Mouse (Mus musculus) hindbrain, embryonic 11.5 days (tissue): Measurements from ENCODE around the gene Adap1. TPM values are rescaled to one million over a fixed set of nuclear protein-coding genes. Genes with fewer than 3 reads are reported as not detected.

Experiments used
- ATAC-seq: fragments of 200-750 bp; cut with Nextera tagmentation; 2 replicates; pipeline ENCODE4 v1.8.0; 2017; ENCODE audit warnings: mild to moderate bottlenecking, moderate TSS enrichment, moderate library complexity; ENCODE audit not compliant: low FRiP score
- DNase-seq: peaks from one replicate; pipeline ENCODE4 v3.0.0-alpha.2; 2015; ENCODE audit warnings: low spot score
- H3K27ac ChIP-seq: fragments of 300-500 bp; sonication (generic); 2 replicates; pipeline ENCODE4 v1.5.1; 2014; ENCODE audit warnings: mild to moderate bottlenecking, low read depth, low read length
- H3K27me3 ChIP-seq: fragments of 300-500 bp; sonication (generic); 2 replicates; pipeline ENCODE4 v1.6.1; 2014; ENCODE audit warnings: mild to moderate bottlenecking, low read length, moderate library complexity, mixed read lengths; ENCODE audit not compliant: control insufficient read depth, insufficient read depth
- H3K36me3 ChIP-seq: fragments of 300-500 bp; sonication (generic); 2 replicates; pipeline ENCODE4 v1.6.1; 2014; ENCODE audit warnings: mild to moderate bottlenecking, low read length, moderate library complexity, mixed read lengths; ENCODE audit not compliant: control insufficient read depth, insufficient read depth
- H3K4me1 ChIP-seq: fragments of 300-500 bp; sonication (generic); replicated peaks from 2 replicates; pipeline ENCODE4 v1.6.1; 2014; ENCODE audit warnings: low read length, mixed read lengths; ENCODE audit not compliant: control insufficient read depth, insufficient read depth
- H3K4me2 ChIP-seq: fragments of 300-500 bp; sonication (generic); replicated peaks from 2 replicates; pipeline ENCODE4 v1.6.1; 2014; ENCODE audit warnings: mild to moderate bottlenecking, low read depth, low read length
- H3K4me3 ChIP-seq: fragments of 300-500 bp; sonication (generic); 2 replicates; pipeline ENCODE4 v1.5.1; 2014; ENCODE audit warnings: low read depth, low read length
- H3K9ac ChIP-seq: fragments of 300-500 bp; sonication (generic); 2 replicates; pipeline ENCODE4 v1.6.1; 2014; ENCODE audit warnings: low read depth, low read length
- H3K9me3 ChIP-seq: fragments of 300-500 bp; sonication (generic); 2 replicates; pipeline ENCODE4 v1.6.1; 2016; ENCODE audit warnings: low read length; ENCODE audit not compliant: control insufficient read depth
- WGBS: fragments of 180-500 bp; shearing (Covaris S2); extraction: QIAGEN DNeasy Blood & Tissue Kit; methylation state at CpG from one replicate; pipeline ENCODE4 v1.1.7; 2014; 5-methylcytosine and 5-hydroxymethylcytosine counted together
- polyA plus RNA-seq: library from polyadenylated mRNA; unstranded; fragments of >200 nt; fragmentation: Nextera tagmentation; extraction: Ambion mirVana; gene quantifications from 2 replicates; pipeline ENCODE4 v1.2.1, GENCODE M21; 2014

Gene Adap1
- polyA plus RNA-seq, 1 experiment from 2014 or later = 2.1 TPM

DNA sequence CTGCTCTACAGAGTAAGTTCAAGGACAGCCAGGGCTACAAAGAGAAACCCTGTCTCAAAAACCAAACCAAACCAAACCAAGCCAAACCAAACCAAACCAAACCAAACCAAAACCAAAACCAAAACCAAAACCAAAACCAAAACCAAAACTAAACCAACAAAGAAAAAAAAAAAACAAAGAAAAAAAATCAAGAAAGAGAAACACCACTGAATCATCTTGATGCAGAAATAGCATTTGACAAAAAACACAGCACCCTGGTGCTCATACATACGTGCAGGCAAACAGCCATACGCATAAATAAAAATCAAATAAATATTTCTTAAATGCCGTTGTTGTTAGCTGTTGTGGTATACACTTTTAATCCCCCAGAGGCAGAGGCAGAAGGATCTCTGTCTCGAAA, 14.9 kb downstream of the Adap1 start:
- H3K36me3 ChIP-seq = no peaks in the 10 kb centered on the region
- DNase-seq = no peak
- ATAC-seq = no peak
- no peak overlapping the region for H3K4me3 ChIP-seq
- H3K4me1 ChIP-seq = no peaks in the 10 kb centered on the region
- 94% methylated on average over 4 of the region's 4 CpGs for WGBS
- H3K9ac ChIP-seq = no peak overlapping the region
- H3K9me3 ChIP-seq = no peaks in the 10 kb centered on the region
- H3K27ac ChIP-seq = no peak overlapping the region
- H3K27me3 ChIP-seq = no peaks in the 10 kb centered on the region
- no peak overlapping the region for H3K4me2 ChIP-seq

DNA sequence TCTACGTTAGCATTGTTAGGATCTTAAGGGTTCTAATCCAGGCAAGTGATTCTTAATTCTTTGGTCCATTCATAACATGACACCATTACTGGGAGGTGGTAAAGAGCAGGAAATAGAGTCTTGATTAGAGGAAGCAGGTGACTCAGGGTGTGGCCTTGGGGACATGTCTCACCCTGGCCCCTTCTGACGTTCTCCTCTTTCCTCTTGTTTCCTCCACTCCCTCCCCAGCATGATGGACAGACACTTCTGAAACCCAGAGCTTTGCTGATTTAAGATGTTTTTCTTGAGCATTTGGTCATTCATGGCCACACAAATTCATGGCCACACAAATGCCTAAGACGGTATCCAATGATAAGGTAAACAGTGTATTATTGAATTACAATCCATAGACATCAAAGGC, 15.5 kb downstream of the Adap1 start:
- no peak for DNase-seq
- Histone ChIP-seq H3K4me1 (no peaks in the 10 kb centered on the region), H3K4me3 (no peak overlapping the region), H3K27me3 (no peaks in the 10 kb centered on the region), H3K27ac (no peak overlapping the region), H3K9me3 (no peaks in the 10 kb centered on the region), H3K9ac (no peak overlapping the region), H3K4me2 (no peak overlapping the region), H3K36me3 (no peaks in the 10 kb centered on the region)
- ATAC-seq = no peak
- WGBS = 73% methylated on average over 3 of the region's 3 CpGs

DNA sequence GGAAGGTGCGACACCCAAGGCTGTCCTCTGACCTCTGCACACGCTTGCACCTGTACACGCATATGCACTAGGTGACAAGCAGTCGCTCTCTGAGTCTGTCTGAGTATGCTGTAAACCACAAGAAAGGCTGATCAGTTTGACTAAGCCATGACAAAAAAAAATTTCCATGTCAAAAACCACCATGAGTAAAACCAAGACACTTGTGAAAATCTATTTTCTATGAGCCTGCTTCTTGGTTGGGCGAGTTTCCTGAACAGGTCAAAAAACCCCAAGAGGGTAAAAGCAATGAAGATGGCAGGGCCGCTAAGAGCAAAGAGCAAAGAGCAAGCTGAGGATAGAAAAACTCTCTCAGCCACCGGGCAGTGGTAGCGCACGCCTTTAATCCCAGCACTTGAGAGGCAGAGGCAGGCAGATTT, 21.8 kb downstream of the Adap1 start:
- DNase-seq (no peak), ATAC-seq (no peak)
- no peak overlapping the region for H3K27ac ChIP-seq
- H3K36me3 ChIP-seq = no peaks in the 10 kb centered on the region
- H3K9ac ChIP-seq = no peak overlapping the region
- 91% methylated on average over 9 of the region's 9 CpGs for WGBS
- H3K27me3 ChIP-seq = no peaks in the 10 kb centered on the region
- H3K9me3 ChIP-seq = no peaks in the 10 kb centered on the region
- H3K4me2 ChIP-seq = no peak overlapping the region
- H3K4me1 ChIP-seq = no peaks in the 10 kb centered on the region
- no peak overlapping the region for H3K4me3 ChIP-seq

DNA sequence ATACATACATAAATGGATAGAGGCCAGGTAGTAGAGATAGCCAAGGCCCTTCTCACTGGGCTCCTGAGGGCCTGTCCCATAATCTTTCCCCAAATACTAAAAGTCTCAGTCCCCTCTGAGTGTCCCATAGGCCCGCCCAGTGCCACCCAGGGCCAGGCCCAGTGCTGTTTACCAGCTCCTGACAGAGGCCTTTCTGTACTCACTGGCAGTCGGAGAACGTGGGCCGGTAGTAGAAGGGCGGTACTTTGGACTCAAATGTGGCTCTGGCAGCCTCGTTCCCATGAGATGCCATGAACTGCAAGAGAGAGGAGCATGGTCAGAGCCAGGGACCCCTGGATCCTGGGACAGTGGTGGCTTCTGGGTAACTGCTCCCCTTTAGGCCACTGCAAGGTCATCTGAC, 23.3 kb downstream of the Adap1 start:
- WGBS = 91% methylated on average over 6 of the region's 6 CpGs
- no peaks in the 10 kb centered on the region for H3K4me1 ChIP-seq
- ATAC-seq = no peak

GRCm38 (mm10) chr5:139297745-139298144, 27.7 kb downstream of the Adap1 start:
- Histone ChIP-seq H3K4me1 (no peaks in the 10 kb centered on the region), H3K4me3 (no peak overlapping the region), H3K9me3 (no peaks in the 10 kb centered on the region), H3K4me2 (no peak overlapping the region), H3K27me3 (no peaks in the 10 kb centered on the region), H3K36me3 (no peaks in the 10 kb centered on the region), H3K27ac (no peak overlapping the region), H3K9ac (no peak overlapping the region)
- DNase-seq (no peak), ATAC-seq (no peak)
- WGBS = 82% methylated on average over 5 of the region's 5 CpGs

More for the DNA sequence above, 23.3 kb downstream of the Adap1 start:
- H3K4me3 ChIP-seq = no peak overlapping the region
- no peak overlapping the region for H3K4me2 ChIP-seq
- H3K9ac ChIP-seq = no peak overlapping the region
- DNase-seq = no peak
- no peak overlapping the region for H3K27ac ChIP-seq
- no peaks in the 10 kb centered on the region for H3K27me3 ChIP-seq
- no peaks in the 10 kb centered on the region for H3K36me3 ChIP-seq
- no peaks in the 10 kb centered on the region for H3K9me3 ChIP-seq

DNA sequence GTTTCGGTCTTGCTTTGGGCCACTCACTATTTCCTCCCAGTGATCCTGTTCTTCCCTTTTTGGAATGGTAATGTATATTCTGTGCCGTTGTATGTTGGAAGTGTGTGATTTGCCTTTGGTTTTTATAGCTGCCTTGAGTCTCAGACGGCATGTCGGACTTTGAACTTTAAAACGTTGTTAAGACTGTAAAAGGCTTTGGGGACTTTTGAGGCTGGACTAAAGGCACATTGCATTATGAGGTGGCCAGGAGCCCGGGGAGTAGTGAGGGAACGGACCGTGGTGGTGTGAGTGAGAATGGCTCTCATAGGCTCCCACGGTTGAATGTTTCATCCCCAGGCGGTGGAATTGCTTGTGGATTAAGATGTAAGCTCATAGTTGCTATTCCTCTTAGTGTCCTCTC, 28.3 kb downstream of the Adap1 start:
- no peaks in the 10 kb centered on the region for H3K9me3 ChIP-seq
- no peak overlapping the region for H3K27ac ChIP-seq
- DNase-seq (no peak), ATAC-seq (no peak)
- H3K4me1 ChIP-seq = no peaks in the 10 kb centered on the region
- no peak overlapping the region for H3K9ac ChIP-seq
- H3K4me2 ChIP-seq = no peak overlapping the region
- no peaks in the 10 kb centered on the region for H3K27me3 ChIP-seq
- H3K36me3 ChIP-seq = no peaks in the 10 kb centered on the region
- no peak overlapping the region for H3K4me3 ChIP-seq
- WGBS = 89% methylated on average over 10 of the region's 10 CpGs

DNA sequence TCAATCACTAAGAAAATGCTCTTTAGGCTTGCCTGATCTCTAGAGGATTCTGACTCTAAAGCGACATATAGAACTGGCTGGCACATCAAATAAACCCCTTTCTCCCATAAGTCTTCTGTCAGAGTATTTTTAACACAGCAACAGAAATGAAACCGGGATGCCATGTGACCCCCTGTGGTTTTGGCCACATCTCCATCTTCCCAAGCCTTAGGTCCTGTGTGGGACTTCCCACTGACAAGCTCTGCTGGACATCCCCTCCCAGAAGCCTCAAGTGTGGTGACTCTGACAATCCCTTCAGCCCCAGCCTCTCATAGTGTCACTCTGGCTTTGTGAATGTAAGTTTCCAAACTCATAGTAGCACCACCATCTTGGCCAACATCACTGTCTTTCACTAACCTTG, 31.3 kb downstream of the Adap1 start:
- Histone ChIP-seq H3K4me1 (no peaks in the 10 kb centered on the region), H3K4me3 (no peak overlapping the region), H3K27me3 (no peaks in the 10 kb centered on the region), H3K36me3 (no peaks in the 10 kb centered on the region), H3K4me2 (no peak overlapping the region), H3K9ac (no peak overlapping the region), H3K9me3 (no peaks in the 10 kb centered on the region), H3K27ac (no peak overlapping the region)
- ATAC-seq (no peak), DNase-seq (no peak)
- 78% methylated on average over 2 of the region's 2 CpGs for WGBS

DNA sequence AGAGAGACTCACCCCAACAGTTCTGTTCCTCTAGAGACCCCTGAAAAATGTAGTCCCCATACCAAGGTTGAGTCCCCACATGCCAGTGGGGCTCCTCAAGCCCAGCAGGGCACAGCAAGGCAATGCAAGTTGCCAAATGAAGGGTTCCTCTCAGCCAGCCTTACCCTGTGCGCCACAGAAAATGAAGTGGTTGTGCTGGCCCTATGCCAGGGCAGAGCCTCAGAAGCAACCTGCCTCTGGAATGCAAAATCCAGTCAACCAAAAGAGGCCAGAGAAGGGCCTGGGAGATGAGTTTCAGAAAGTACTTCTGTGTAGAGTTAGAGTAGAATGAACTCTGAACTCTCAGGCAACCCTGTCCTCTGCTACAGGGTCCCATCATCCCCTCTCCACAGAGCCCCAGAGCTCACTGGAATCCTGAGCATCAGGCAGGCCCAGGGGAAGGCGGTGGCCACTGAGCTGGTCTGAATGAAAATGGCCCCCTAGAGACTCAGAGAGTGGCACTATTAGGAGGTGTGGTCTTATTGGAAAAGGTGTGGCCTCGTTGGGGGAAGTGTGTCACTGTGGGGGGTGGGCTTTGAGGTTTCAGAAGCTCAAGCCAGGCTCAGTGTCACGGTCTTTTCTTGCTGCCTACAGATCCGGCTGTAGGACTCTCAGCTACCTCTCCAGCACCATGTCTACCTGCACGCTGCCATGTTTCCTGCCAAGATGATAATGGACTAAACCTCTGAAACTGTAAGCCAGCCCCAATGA, 33.4 kb downstream of the Adap1 start:
- H3K9me3 ChIP-seq = no peaks in the 10 kb centered on the region
- no peak overlapping the region for H3K4me3 ChIP-seq
- DNase-seq (no peak), ATAC-seq (no peak)
- no peak overlapping the region for H3K27ac ChIP-seq
- 60% methylated on average over 6 of the region's 6 CpGs for WGBS
- H3K9ac ChIP-seq = no peak overlapping the region
- H3K4me2 ChIP-seq = no peak overlapping the region
- H3K36me3 ChIP-seq = no peaks in the 10 kb centered on the region
- no peaks in the 10 kb centered on the region for H3K27me3 ChIP-seq
- H3K4me1 ChIP-seq = no peaks in the 10 kb centered on the region

GRCm38 (mm10) chr5:139290467-139291259, 34.8 kb downstream of the Adap1 start:
- Histone ChIP-seq H3K36me3 (no peaks in the 10 kb centered on the region), H3K27me3 (no peaks in the 10 kb centered on the region), H3K4me2 (no peak overlapping the region), H3K27ac (no peak overlapping the region), H3K9me3 (no peaks in the 10 kb centered on the region), H3K9ac (no peak overlapping the region), H3K4me3 (no peak overlapping the region), H3K4me1 (no peaks in the 10 kb centered on the region)
- WGBS = 86% methylated on average over 12 of the region's 12 CpGs
- ATAC-seq (no peak), DNase-seq (no peak)
